Mouse (Mus musculus): ENCODE data around the gene Dnajb3. TPM values are rescaled to one million over a fixed set of nuclear protein-coding genes. Genes with fewer than 3 reads are reported as not detected.

The Dnajb3 gene
- polyA plus RNA-seq, 1 experiment from 2014 or later = 4.8 TPM

DNA sequence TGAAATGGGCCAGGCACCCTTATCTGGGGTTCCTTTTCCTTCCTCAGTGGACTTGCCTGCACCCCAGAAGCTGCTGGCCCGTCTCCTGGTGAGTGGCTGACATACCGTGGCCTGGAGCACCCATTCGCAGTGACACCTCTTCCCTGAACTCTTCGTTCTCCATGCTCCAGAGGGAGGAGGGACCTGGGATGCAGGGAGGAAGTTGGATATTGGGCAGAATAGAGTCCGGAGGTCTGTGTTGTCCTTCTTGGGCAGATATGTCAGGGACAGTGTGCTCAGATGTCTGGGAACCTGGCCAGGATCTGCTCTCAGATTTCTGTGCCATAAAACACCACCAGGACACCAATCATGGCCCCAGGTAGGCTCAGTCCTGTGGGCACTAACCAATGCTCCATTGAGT, 34.5 kb upstream of the Dnajb3 start:
- Histone ChIP-seq H3K4me1 (replicated peaks) (no peaks in the 10 kb centered on the region), H3K4me2 (no peak overlapping the region), H3K9me3 (replicated peaks) (peaks cover 72% of the 10 kb centered on the region), H3K27me3 (no peaks in the 10 kb centered on the region), H3K36me3 (no peaks in the 10 kb centered on the region), H3K27ac (no peak overlapping the region), H3K4me3 (no peak overlapping the region), H3K9ac (no peak overlapping the region)
- 62% methylated on average over 5 of the region's 5 CpGs for WGBS
- ATAC-seq (replicated peaks; ENCODE audit: insufficient number of reproducible peaks, insufficient read depth, low FRiP score, low read depth) = no peak

DNA sequence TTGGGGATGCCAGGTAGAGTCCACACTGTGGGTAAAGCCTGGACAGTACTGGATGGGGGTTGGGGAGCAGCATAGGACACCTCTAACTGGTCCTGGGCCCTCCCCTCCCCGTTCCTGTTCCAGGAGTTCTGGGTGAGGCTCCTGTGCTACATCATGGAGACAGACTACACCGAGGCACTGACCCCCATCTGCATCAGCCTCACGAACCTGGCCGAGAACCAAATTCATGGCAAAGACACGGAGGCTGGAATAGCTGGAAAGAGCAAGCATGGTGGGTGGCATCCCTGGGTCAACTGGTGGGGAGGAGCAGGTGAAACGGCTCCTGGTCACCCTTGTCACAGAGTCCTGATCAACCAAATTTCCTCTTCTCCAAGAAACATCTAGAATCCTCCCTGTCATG, 33.2 kb upstream of the Dnajb3 start:
- peaks cover 70% of the 10 kb centered on the region for H3K9me3 ChIP-seq (replicated peaks)
- WGBS = 70% methylated on average over 6 of the region's 6 CpGs
- H3K9ac ChIP-seq = no peak overlapping the region
- no peaks in the 10 kb centered on the region for H3K27me3 ChIP-seq
- no peaks in the 10 kb centered on the region for H3K4me1 ChIP-seq (replicated peaks)
- no peak overlapping the region for H3K4me2 ChIP-seq
- H3K36me3 ChIP-seq = no peaks in the 10 kb centered on the region
- ATAC-seq (replicated peaks; ENCODE audit: insufficient number of reproducible peaks, insufficient read depth, low FRiP score, low read depth) = no peak
- H3K4me3 ChIP-seq = no peak overlapping the region
- no peak overlapping the region for H3K27ac ChIP-seq

DNA sequence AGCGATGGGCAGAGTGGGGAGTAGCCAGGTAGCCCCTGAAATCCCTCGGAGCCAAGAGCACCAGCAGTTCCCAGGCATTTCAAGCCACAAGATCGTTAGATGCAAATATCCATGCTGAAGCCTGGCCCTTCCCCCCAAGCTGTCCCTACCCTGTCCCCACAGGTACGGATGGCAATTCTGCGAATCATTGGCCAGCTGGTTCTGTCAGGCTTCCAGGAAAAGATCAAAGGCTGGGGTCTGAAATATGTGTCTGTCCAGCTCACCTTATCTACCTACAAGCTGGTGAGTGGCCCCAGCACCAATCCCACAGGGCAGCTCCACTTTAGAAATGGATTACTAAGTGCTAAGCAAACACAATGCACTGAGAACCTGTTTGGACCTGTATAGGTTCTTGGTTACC, 31.7 kb upstream of the Dnajb3 start:
- Histone ChIP-seq H3K27ac (no peak overlapping the region), H3K9me3 (replicated peaks) (peaks cover 72% of the 10 kb centered on the region), H3K36me3 (no peaks in the 10 kb centered on the region), H3K4me2 (no peak overlapping the region), H3K4me1 (replicated peaks) (no peaks in the 10 kb centered on the region), H3K4me3 (no peak overlapping the region), H3K27me3 (no peaks in the 10 kb centered on the region), H3K9ac (no peak overlapping the region)
- ATAC-seq (replicated peaks; ENCODE audit: insufficient number of reproducible peaks, insufficient read depth, low FRiP score, low read depth) = no peak
- WGBS = 69% methylated on average over 5 of the region's 5 CpGs

DNA sequence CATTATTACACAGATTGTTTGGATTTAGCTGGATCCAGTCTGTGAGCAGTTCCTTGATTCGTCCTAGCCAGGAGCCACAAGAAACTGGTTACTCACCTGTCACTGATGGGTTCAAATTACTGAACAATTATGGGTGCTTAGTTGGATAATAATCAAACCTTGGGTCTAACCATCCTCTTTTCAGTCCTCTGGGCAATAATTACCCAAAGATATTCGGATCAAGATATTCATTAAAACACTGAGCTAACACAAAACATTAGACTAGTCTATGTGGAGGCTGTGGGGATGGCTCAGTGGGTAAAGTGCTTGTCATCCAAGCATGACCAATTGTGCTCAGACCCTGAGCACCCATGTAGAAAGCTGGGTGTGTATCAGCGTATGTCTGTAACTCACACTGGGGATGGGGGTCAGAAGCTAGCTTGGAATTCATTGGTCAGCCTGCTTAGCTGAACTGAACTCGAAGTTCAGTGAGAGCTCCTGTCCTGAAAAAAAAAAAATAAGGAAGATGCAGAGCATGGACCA, 30.4 kb upstream of the Dnajb3 start:
- 50% methylated on average over 4 of the region's 4 CpGs for WGBS
- Histone ChIP-seq H3K9me3 (replicated peaks) (peaks cover 74% of the 10 kb centered on the region), H3K9ac (no peak overlapping the region), H3K4me1 (replicated peaks) (no peaks in the 10 kb centered on the region), H3K36me3 (no peaks in the 10 kb centered on the region), H3K4me3 (no peak overlapping the region), H3K27ac (no peak overlapping the region), H3K27me3 (no peaks in the 10 kb centered on the region), H3K4me2 (no peak overlapping the region)
- ATAC-seq (replicated peaks; ENCODE audit: insufficient number of reproducible peaks, insufficient read depth, low FRiP score, low read depth) = no peak

DNA sequence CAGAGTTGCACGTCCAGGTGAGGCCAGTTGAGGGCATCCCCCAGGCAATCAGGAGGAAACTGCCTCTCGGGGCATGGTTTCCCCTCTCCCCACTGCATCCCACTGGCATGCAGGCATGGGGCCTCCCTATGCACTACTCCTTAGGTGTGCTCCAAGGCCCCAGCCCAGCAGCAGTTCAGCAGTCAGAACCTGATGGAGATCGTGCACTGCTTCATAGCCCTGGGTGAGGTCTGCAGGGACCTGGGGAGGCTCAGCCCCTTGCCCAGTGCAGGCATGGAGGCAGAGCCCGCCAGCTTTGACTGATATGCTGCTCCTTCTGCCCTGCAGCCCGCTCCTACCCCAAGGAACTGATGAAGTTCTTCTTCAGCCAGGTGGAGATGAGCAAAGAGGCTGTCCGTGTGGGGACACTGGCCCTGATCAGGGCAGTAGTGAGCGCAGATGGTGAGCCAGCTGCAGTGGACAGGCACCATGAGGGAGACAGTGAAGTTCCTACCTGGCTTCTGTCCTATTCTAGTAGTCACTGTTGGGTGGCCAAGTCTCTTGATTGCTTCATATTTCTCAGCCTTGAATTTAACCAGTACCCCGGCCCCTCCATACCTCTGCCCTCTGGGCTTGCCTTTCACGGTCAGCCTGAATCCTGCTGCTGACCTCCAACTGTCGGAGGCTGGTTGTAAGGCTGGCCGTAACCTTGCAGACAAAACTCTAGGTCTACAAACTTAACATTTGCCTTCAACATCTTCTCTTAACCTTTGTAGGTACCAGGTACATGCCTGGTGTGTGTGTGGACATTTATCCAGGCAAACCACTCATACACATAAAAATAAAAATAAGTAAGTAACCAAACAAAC, 29.7 kb upstream of the Dnajb3 start:
- no peaks in the 10 kb centered on the region for H3K4me1 ChIP-seq (replicated peaks)
- peaks cover 68% of the 10 kb centered on the region for H3K9me3 ChIP-seq (replicated peaks)
- ATAC-seq (replicated peaks; ENCODE audit: insufficient number of reproducible peaks, insufficient read depth, low FRiP score, low read depth) = no peak
- H3K27ac ChIP-seq = no peak overlapping the region
- no peak overlapping the region for H3K4me3 ChIP-seq
- H3K4me2 ChIP-seq = no peak overlapping the region
- WGBS = 58% methylated on average over 11 of the region's 11 CpGs
- no peaks in the 10 kb centered on the region for H3K27me3 ChIP-seq
- H3K9ac ChIP-seq = no peak overlapping the region
- no peaks in the 10 kb centered on the region for H3K36me3 ChIP-seq

DNA sequence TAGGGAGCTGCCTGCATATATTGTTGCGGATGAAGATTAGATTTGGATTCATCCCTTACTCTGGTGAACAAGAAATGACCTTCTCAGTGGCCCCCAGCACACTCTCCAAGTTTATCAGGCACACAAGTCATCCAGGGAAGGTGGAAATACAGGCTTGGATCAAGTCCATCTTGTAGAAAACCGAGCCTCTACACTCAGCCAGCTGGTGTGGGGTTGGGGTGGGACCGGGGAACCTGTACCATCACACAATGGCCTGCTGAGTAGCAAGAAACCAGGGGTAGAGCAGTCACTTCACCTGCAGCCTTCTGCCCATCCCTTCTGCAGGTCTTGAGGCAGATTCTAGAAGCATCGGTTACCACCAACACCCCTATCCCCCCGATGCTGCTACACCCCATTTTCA, 29.1 kb upstream of the Dnajb3 start:
- no peak overlapping the region for H3K9ac ChIP-seq
- no peak for ATAC-seq (replicated peaks; ENCODE audit: insufficient number of reproducible peaks, insufficient read depth, low FRiP score, low read depth)
- H3K27me3 ChIP-seq = no peaks in the 10 kb centered on the region
- no peak overlapping the region for H3K4me3 ChIP-seq
- H3K27ac ChIP-seq = no peak overlapping the region
- H3K4me1 ChIP-seq (replicated peaks) = no peaks in the 10 kb centered on the region
- WGBS = 40% methylated on average over 5 of the region's 5 CpGs
- no peak overlapping the region for H3K4me2 ChIP-seq
- peaks cover 70% of the 10 kb centered on the region for H3K9me3 ChIP-seq (replicated peaks)
- no peaks in the 10 kb centered on the region for H3K36me3 ChIP-seq

DNA sequence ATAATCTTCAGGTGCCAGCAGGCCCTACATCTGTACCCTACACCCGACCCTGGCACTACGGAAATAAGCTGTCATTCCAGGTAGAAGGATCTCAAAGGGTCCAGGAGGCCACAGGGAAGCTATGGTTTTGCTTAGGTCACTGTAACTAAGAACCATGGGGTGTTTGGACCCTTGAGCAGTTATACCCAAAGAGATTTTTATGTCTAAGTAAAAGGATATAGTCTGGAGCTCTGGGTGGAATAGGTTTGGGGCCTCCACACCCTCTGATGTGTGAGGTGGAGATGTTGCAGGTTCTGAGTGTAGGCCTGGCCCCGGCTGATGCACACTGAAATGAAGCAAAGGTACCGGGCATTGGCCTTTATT, 28.6 kb upstream of the Dnajb3 start:
- WGBS = 55% methylated on average over 4 of the region's 4 CpGs

DNA sequence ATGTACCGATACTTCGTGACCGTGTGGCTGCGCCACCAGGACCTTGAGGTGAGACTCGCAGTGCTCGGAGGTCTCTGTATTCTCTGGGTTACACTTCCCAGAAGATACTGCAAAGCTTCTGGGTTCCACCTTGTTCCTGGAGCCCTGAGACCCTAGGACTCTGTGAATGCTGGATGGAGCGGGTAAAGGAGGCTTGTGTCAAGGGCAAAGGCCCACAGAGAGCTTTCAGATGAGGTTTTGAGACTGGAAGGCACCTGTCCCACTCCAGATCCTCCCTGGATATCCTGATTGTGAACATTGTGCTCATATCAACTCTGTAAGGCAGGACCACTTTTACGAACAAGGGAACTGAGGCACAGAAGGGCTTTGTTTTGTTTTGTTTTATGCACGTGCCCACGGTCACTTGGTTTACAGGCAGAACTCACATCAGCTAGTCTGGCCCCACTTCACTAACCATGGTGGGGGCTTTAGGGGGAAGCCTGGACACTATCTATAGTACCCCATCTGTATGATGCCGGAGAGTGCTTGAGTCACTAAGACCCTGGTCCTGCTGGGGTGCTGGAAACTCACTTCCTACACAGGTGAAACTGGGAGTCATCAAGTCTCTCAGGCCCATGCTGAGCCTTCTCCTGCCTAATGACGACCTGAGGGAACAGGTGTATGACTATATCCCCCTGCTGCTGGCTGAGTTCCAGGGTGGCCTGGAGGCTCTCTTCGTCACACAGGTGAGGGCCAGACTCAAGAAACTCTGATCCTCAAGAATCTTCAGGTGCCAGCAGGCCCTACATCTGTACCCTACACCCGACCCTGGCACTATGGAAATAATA, 28.1 kb upstream of the Dnajb3 start:
- H3K4me2 ChIP-seq = no peak overlapping the region
- no peaks in the 10 kb centered on the region for H3K36me3 ChIP-seq
- H3K4me1 ChIP-seq (replicated peaks) = no peaks in the 10 kb centered on the region
- H3K27ac ChIP-seq = no peak overlapping the region
- no peak for ATAC-seq (replicated peaks; ENCODE audit: insufficient number of reproducible peaks, insufficient read depth, low FRiP score, low read depth)
- H3K9ac ChIP-seq = no peak overlapping the region
- peaks cover 64% of the 10 kb centered on the region for H3K9me3 ChIP-seq (replicated peaks)
- no peaks in the 10 kb centered on the region for H3K27me3 ChIP-seq
- 60% methylated on average over 14 of the region's 14 CpGs for WGBS
- no peak overlapping the region for H3K4me3 ChIP-seq

More for the DNA sequence above, 28.6 kb upstream of the Dnajb3 start:
- Histone ChIP-seq H3K4me3 (no peak overlapping the region), H3K4me2 (no peak overlapping the region), H3K27me3 (no peaks in the 10 kb centered on the region), H3K9me3 (replicated peaks) (peaks cover 69% of the 10 kb centered on the region), H3K36me3 (no peaks in the 10 kb centered on the region), H3K9ac (no peak overlapping the region), H3K4me1 (replicated peaks) (no peaks in the 10 kb centered on the region), H3K27ac (no peak overlapping the region)
- no peak for ATAC-seq (replicated peaks; ENCODE audit: insufficient number of reproducible peaks, insufficient read depth, low FRiP score, low read depth)

DNA sequence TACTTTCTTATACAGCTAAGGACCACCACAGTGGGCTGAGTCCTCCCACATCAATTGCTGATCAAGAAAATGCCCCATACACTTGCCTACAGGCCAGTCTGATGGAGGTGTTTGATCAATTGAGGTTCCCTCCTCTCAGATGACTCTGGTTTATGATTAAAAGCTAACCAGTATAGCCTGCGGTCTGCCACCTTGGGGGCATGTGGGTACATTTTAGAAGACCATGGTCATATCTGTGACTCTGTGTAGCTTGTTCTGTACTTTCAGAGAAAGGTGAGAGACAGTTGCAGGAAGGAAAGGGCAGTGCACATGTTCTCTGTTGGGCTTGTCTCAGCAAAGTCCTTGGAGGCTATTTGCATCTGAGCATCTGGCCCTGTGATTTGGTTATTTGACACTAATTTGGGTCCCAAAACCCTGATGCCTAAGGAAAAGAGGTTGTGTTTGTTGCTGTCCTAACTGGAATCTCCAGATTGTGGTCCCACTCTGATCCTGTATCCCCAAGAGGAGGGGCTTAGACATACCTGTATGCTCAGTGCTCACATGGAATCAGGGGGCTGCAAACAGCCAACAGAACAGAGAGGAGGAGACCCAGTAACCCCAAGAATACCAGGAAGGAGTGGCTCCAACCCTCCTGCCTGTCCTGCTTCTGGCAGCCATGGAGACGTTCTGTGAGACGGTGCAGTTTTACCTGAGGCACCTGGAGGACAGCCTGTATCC, 27.2 kb upstream of the Dnajb3 start:
- no peak for ATAC-seq (replicated peaks; ENCODE audit: insufficient number of reproducible peaks, insufficient read depth, low FRiP score, low read depth)
- 48% methylated on average over 3 of the region's 3 CpGs for WGBS
- Histone ChIP-seq H3K9me3 (replicated peaks) (peaks cover 61% of the 10 kb centered on the region), H3K36me3 (no peaks in the 10 kb centered on the region), H3K4me2 (no peak overlapping the region), H3K4me1 (replicated peaks) (no peaks in the 10 kb centered on the region), H3K27ac (no peak overlapping the region), H3K27me3 (no peaks in the 10 kb centered on the region), H3K9ac (no peak overlapping the region), H3K4me3 (no peak overlapping the region)

DNA sequence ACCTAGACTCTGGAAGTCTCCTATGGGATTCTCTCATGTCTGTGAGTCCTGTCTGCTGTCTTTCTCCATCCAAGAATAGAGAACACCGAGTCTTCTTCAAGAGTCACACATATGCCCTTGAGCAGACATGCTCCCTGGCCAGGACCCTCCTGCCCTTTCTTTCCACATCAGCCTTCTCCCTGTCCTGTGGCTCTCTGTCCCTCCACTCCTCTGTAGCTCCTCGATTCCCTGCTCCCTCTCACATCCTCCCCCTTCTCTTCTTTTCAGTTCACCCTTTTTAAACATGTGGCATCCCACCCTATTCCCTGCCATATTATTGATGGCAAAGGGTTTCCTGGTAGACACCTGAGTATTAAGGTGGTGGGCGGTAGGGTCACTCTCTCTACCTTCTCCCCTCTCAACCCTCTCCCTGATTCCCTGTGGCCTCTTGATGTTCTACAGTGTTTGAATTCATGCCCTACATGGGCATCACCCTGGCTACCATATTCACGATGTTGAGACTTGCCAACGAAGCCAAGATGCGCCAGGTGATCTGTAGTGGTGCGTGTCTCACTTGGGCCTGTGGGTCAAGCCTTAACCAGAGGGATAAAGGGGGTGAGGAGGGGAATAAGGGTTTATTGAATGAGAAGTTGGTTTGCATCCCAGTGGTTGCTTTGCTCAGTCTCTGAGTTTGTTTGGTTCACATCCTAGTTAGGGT, 26.4 kb upstream of the Dnajb3 start:
- H3K36me3 ChIP-seq = no peaks in the 10 kb centered on the region
- no peak overlapping the region for H3K4me3 ChIP-seq
- no peak overlapping the region for H3K9ac ChIP-seq
- WGBS = 57% methylated on average over 7 of the region's 7 CpGs
- peaks cover 62% of the 10 kb centered on the region for H3K9me3 ChIP-seq (replicated peaks)
- H3K27me3 ChIP-seq = no peaks in the 10 kb centered on the region
- no peak for ATAC-seq (replicated peaks; ENCODE audit: insufficient number of reproducible peaks, insufficient read depth, low FRiP score, low read depth)
- no peak overlapping the region for H3K27ac ChIP-seq
- H3K4me2 ChIP-seq = no peak overlapping the region
- no peaks in the 10 kb centered on the region for H3K4me1 ChIP-seq (replicated peaks)

Measured in heart, embryonic 15.5 days (tissue).